Mouse (Mus musculus) heart, embryonic 14.5 days (tissue): ENCODE measurements around the gene Dip2b. TPM values are rescaled to one million over a fixed set of nuclear protein-coding genes. Genes with fewer than 3 reads are reported as not detected.

Experiments
- ATAC-seq: fragments of 200-750 bp; cut with Nextera tagmentation; 2 replicates; pipeline ENCODE4 v1.8.0; 2017; ENCODE audit warnings: low read depth, moderate TSS enrichment; ENCODE audit not compliant: insufficient number of reproducible peaks, insufficient read depth, low FRiP score
- H3K27ac ChIP-seq, 2 experiments: fragments of 200-500 bp in 1 of 2; fragments of 300-500 bp in 1 of 2; sonication (generic) in 1 of 2; replicated peaks in 1 of 2; 2 replicates each; pipeline ENCODE4 v1.5.1; 2012 to 2014; ENCODE audit warnings: low read depth in 2 of 2, low read length in 2 of 2, control low read depth in 1 of 2, mild to moderate bottlenecking in 1 of 2, mixed read lengths in 1 of 2; ENCODE audit not compliant: control insufficient read depth in 1 of 2, insufficient read depth in 1 of 2
- H3K27me3 ChIP-seq: fragments of 300-500 bp; sonication (generic); 2 replicates; pipeline ENCODE4 v1.6.1; 2014; ENCODE audit warnings: mild to moderate bottlenecking, low read length, control low read depth; ENCODE audit not compliant: control insufficient read depth, insufficient read depth
- H3K36me3 ChIP-seq: fragments of 300-500 bp; sonication (generic); 2 replicates; pipeline ENCODE4 v1.6.1; 2014; ENCODE audit warnings: mild to moderate bottlenecking, control low read depth, low read length, mixed read lengths; ENCODE audit not compliant: control insufficient read depth, insufficient read depth
- H3K4me1 ChIP-seq, 2 experiments: fragments of 200-500 bp in 1 of 2; fragments of 300-500 bp in 1 of 2; sonication (generic) in 1 of 2; 2 replicates each; pipeline ENCODE4 v1.6.1; 2012 to 2014; ENCODE audit warnings: low read length in 2 of 2, control low read depth in 1 of 2, mixed read lengths in 1 of 2; ENCODE audit not compliant: control insufficient read depth in 2 of 2, insufficient read depth in 2 of 2
- H3K4me2 ChIP-seq: fragments of 300-500 bp; sonication (generic); 2 replicates; pipeline ENCODE4 v1.6.1; 2014; ENCODE audit warnings: mild to moderate bottlenecking, low read length
- H3K4me3 ChIP-seq, 2 experiments: fragments of 200-500 bp in 1 of 2; fragments of 300-500 bp in 1 of 2; sonication (generic) in 1 of 2; 2 replicates each; pipeline ENCODE4 v1.5.1; 2012 to 2014; ENCODE audit warnings: low read length in 2 of 2, mild to moderate bottlenecking in 2 of 2, control low read depth in 1 of 2, low read depth in 1 of 2, moderate library complexity in 1 of 2; ENCODE audit not compliant: control insufficient read depth in 1 of 2, insufficient read depth in 1 of 2
- H3K9ac ChIP-seq: fragments of 300-500 bp; sonication (generic); 2 replicates; pipeline ENCODE4 v1.6.1; 2014; ENCODE audit warnings: mild to moderate bottlenecking, low read length
- H3K9me3 ChIP-seq: fragments of 300-500 bp; sonication (generic); 2 replicates; pipeline ENCODE4 v1.6.1; 2016; ENCODE audit warnings: low read length, control low read depth; ENCODE audit not compliant: control insufficient read depth
- WGBS: fragments of 180-500 bp; shearing (Covaris S2); extraction: QIAGEN DNeasy Blood & Tissue Kit; methylation state at CpG from one replicate; pipeline ENCODE4 v1.1.7; 2014; 5-methylcytosine and 5-hydroxymethylcytosine counted together
- polyA plus RNA-seq: library from polyadenylated mRNA; unstranded; fragments of >200 nt; fragmentation: Nextera tagmentation; extraction: Ambion mirVana; gene quantifications from 2 replicates; pipeline ENCODE4 v1.2.1, GENCODE M21; 2014

Gene Dip2b
- polyA plus RNA-seq, 1 experiment from 2014 or later: 20.2 TPM

- Histone ChIP-seq H3K9me3 (no peaks in the 10 kb centered on the region), H3K36me3 (no peaks in the 10 kb centered on the region), H3K9ac (no peak overlapping the region), H3K27ac (no peak overlapping the region), H3K4me2 (no peak overlapping the region), H3K27me3 (no peaks in the 10 kb centered on the region), H3K4me3 (no peak overlapping the region), H3K4me1 (no peaks in the 10 kb centered on the region)
- no peak for ATAC-seq
- WGBS: 61% methylated on average over 2 of the region's 2 CpGs
Observed at GRCm38 (mm10) chr15:100268916-100269315, 230.5 kb downstream of the Dip2b start.

Other genes starting within 250 kb of the Dip2b start
- 16.9 and 18.6 TPM in 2 replicates for gene Lima1, start 163.2 kb upstream of the Dip2b start, polyA plus RNA-seq
- not detected in 2 replicates for gene Fam186a, start 71.6 kb upstream of the Dip2b start, polyA plus RNA-seq
- 33.4 TPM in 2 replicates for gene Larp4, start 68.6 kb upstream of the Dip2b start, polyA plus RNA-seq
- gene Atf1, start 189.2 kb downstream of the Dip2b start, polyA plus RNA-seq: 36.8 and 37.1 TPM in 2 replicates
- not detected in 2 replicates for gene Tmprss12, start 242.2 kb downstream of the Dip2b start, polyA plus RNA-seq